Mouse (Mus musculus): ENCODE data around the gene Cnga3. TPM values are rescaled to one million over a fixed set of nuclear protein-coding genes. Genes with fewer than 3 reads are reported as not detected.

The Cnga3 gene
- polyA plus RNA-seq, 1 experiment from 2014 or later: not detected

GRCm38 (mm10) chr1:37220134-37220907 is 6.1 kb downstream of the Cnga3 start:
- Histone ChIP-seq H3K4me3 (no peak overlapping the region), H3K4me1 (peaks cover 3% of the 10 kb centered on the region; the same call in 1 of the 2 replicates), H3K36me3 (no peaks in the 10 kb centered on the region), H3K9ac (no peak overlapping the region), H3K4me2 (no peak overlapping the region), H3K27ac (no peak overlapping the region), H3K9me3 (no peaks in the 10 kb centered on the region), H3K27me3 (peaks cover 7% of the 10 kb centered on the region; the same call in 1 of the 2 replicates)
- 53% methylated on average over 6 of the region's 6 CpGs for WGBS
- no peak for ATAC-seq (ENCODE audit: insufficient number of reproducible peaks, low FRiP score, low TSS enrichment, low read depth)

- H3K27ac ChIP-seq: no peak overlapping the region
- 41% methylated on average over 7 of the region's 7 CpGs for WGBS
- ATAC-seq (ENCODE audit: insufficient number of reproducible peaks, low FRiP score, low TSS enrichment, low read depth): no peak
- peaks cover 7% of the 10 kb centered on the region; the same call in 1 of the 2 replicates for H3K27me3 ChIP-seq
- H3K36me3 ChIP-seq: no peaks in the 10 kb centered on the region
- no peak overlapping the region for H3K4me2 ChIP-seq
- no peak overlapping the region for H3K4me3 ChIP-seq
- H3K9me3 ChIP-seq: no peaks in the 10 kb centered on the region
- H3K4me1 ChIP-seq: peaks cover 3% of the 10 kb centered on the region; the same call in 1 of the 2 replicates
- no peak overlapping the region for H3K9ac ChIP-seq
Measured at GRCm38 (mm10) chr1:37222002-37222401, 7.8 kb downstream of the Cnga3 start.

GRCm38 (mm10) chr1:37230404-37230803 is 16.2 kb downstream of the Cnga3 start:
- no peak for ATAC-seq (ENCODE audit: insufficient number of reproducible peaks, low FRiP score, low TSS enrichment, low read depth)
- Histone ChIP-seq H3K4me2 (no peak overlapping the region), H3K4me1 (peaks cover 5% of the 10 kb centered on the region), H3K27me3 (no peaks in the 10 kb centered on the region), H3K4me3 (no peak overlapping the region), H3K36me3 (no peaks in the 10 kb centered on the region), H3K9ac (no peak overlapping the region), H3K27ac (no peak overlapping the region), H3K9me3 (no peaks in the 10 kb centered on the region)
- WGBS: 75% methylated on average over 6 of the region's 6 CpGs

- Histone ChIP-seq H3K9ac (no peak overlapping the region), H3K4me1 (peaks cover 5% of the 10 kb centered on the region), H3K27ac (no peak overlapping the region), H3K27me3 (no peaks in the 10 kb centered on the region), H3K36me3 (no peaks in the 10 kb centered on the region), H3K4me3 (0 out of 2 replicates have a peak overlapping the region, but pooled peaks have one; percentile 10), H3K4me2 (peak overlapping the region; percentile 27; the same call in 1 of the 2 replicates), H3K9me3 (no peaks in the 10 kb centered on the region)
- WGBS: 21% methylated on average over 6 of the region's 6 CpGs
- ATAC-seq (ENCODE audit: insufficient number of reproducible peaks, low FRiP score, low TSS enrichment, low read depth): no peak
Measured at GRCm38 (mm10) chr1:37231295-37231701, 17.1 kb downstream of the Cnga3 start.

GRCm38 (mm10) chr1:37239045-37239635 is 24.9 kb downstream of the Cnga3 start:
- Histone ChIP-seq H3K4me2 (no peak overlapping the region), H3K36me3 (no peaks in the 10 kb centered on the region), H3K4me1 (no peaks in the 10 kb centered on the region), H3K9ac (no peak overlapping the region), H3K27ac (no peak overlapping the region), H3K27me3 (no peaks in the 10 kb centered on the region), H3K4me3 (no peak overlapping the region), H3K9me3 (no peaks in the 10 kb centered on the region)
- ATAC-seq (ENCODE audit: insufficient number of reproducible peaks, low FRiP score, low TSS enrichment, low read depth): no peak
- WGBS: 57% methylated on average over 10 of the region's 10 CpGs

GRCm38 (mm10) chr1:37242253-37242652 is 28.0 kb downstream of the Cnga3 start:
- Histone ChIP-seq H3K36me3 (no peaks in the 10 kb centered on the region), H3K4me2 (no peak overlapping the region), H3K9ac (no peak overlapping the region), H3K4me3 (no peak overlapping the region), H3K27ac (no peak overlapping the region), H3K9me3 (no peaks in the 10 kb centered on the region), H3K27me3 (no peaks in the 10 kb centered on the region), H3K4me1 (no peaks in the 10 kb centered on the region)
- no peak for ATAC-seq (ENCODE audit: insufficient number of reproducible peaks, low FRiP score, low TSS enrichment, low read depth)
- 65% methylated on average over 8 of the region's 8 CpGs for WGBS

GRCm38 (mm10) chr1:37246476-37246875 is 32.2 kb downstream of the Cnga3 start:
- Histone ChIP-seq H3K27ac (no peak overlapping the region), H3K4me3 (no peak overlapping the region), H3K4me1 (peaks cover 4% of the 10 kb centered on the region; the same call in 1 of the 2 replicates), H3K9me3 (no peaks in the 10 kb centered on the region), H3K4me2 (no peak overlapping the region), H3K27me3 (no peaks in the 10 kb centered on the region), H3K9ac (no peak overlapping the region), H3K36me3 (no peaks in the 10 kb centered on the region)
- no peak for ATAC-seq (ENCODE audit: insufficient number of reproducible peaks, low FRiP score, low TSS enrichment, low read depth)
- WGBS: 88% methylated on average over 2 of the region's 2 CpGs

- peaks cover 4% of the 10 kb centered on the region; the same call in 1 of the 2 replicates for H3K4me1 ChIP-seq
- 13% methylated on average over 2 of the region's 2 CpGs for WGBS
- H3K27me3 ChIP-seq: no peaks in the 10 kb centered on the region
- H3K4me3 ChIP-seq: no peak overlapping the region
- no peaks in the 10 kb centered on the region for H3K9me3 ChIP-seq
- no peak overlapping the region for H3K9ac ChIP-seq
- H3K4me2 ChIP-seq: no peak overlapping the region
- no peak overlapping the region for H3K27ac ChIP-seq
- H3K36me3 ChIP-seq: no peaks in the 10 kb centered on the region
- ATAC-seq (ENCODE audit: insufficient number of reproducible peaks, low FRiP score, low TSS enrichment, low read depth): peak; percentile 33; the same call in 1 of the 2 replicates
Measured at GRCm38 (mm10) chr1:37248406-37248805, 34.2 kb downstream of the Cnga3 start.

- Histone ChIP-seq H3K36me3 (no peaks in the 10 kb centered on the region), H3K4me3 (no peak overlapping the region), H3K9ac (no peak overlapping the region), H3K9me3 (no peaks in the 10 kb centered on the region), H3K27me3 (no peaks in the 10 kb centered on the region), H3K27ac (no peak overlapping the region), H3K4me1 (peaks cover 4% of the 10 kb centered on the region; the same call in 1 of the 2 replicates), H3K4me2 (no peak overlapping the region)
- no peak for ATAC-seq (ENCODE audit: insufficient number of reproducible peaks, low FRiP score, low TSS enrichment, low read depth)
- WGBS: 38% methylated on average over 5 of the region's 5 CpGs
Measured at GRCm38 (mm10) chr1:37250643-37251310, 36.5 kb downstream of the Cnga3 start.

GRCm38 (mm10) chr1:37258443-37258842 is 44.2 kb downstream of the Cnga3 start:
- Histone ChIP-seq H3K9ac (no peak overlapping the region), H3K27me3 (no peaks in the 10 kb centered on the region), H3K36me3 (no peaks in the 10 kb centered on the region), H3K4me1 (no peaks in the 10 kb centered on the region), H3K27ac (no peak overlapping the region), H3K4me2 (no peak overlapping the region), H3K9me3 (no peaks in the 10 kb centered on the region), H3K4me3 (no peak overlapping the region)
- WGBS: 91% methylated on average over 2 of the region's 2 CpGs
- ATAC-seq (ENCODE audit: insufficient number of reproducible peaks, low FRiP score, low TSS enrichment, low read depth): no peak

GRCm38 (mm10) chr1:37272464-37272863 is 58.2 kb downstream of the Cnga3 start:
- Histone ChIP-seq H3K4me1 (no peaks in the 10 kb centered on the region), H3K9ac (no peak overlapping the region), H3K27ac (no peak overlapping the region), H3K27me3 (no peaks in the 10 kb centered on the region), H3K4me3 (no peak overlapping the region), H3K9me3 (no peaks in the 10 kb centered on the region), H3K4me2 (no peak overlapping the region), H3K36me3 (no peaks in the 10 kb centered on the region)
- WGBS: 3% methylated on average over 7 of the region's 7 CpGs
- no peak for ATAC-seq (ENCODE audit: insufficient number of reproducible peaks, low FRiP score, low TSS enrichment, low read depth)

- H3K4me3 ChIP-seq: no peak overlapping the region
- no peak for ATAC-seq (ENCODE audit: insufficient number of reproducible peaks, low FRiP score, low TSS enrichment, low read depth)
- 71% methylated on average over 7 of the region's 7 CpGs for WGBS
- H3K9ac ChIP-seq: no peak overlapping the region
- no peaks in the 10 kb centered on the region for H3K36me3 ChIP-seq
- no peaks in the 10 kb centered on the region for H3K9me3 ChIP-seq
- H3K27me3 ChIP-seq: no peaks in the 10 kb centered on the region
- no peak overlapping the region for H3K27ac ChIP-seq
- H3K4me1 ChIP-seq: no peaks in the 10 kb centered on the region
- H3K4me2 ChIP-seq: no peak overlapping the region
Measured at GRCm38 (mm10) chr1:37286556-37286955, 72.3 kb downstream of the Cnga3 start.

Measured in limb, embryonic 15.5 days (tissue).